Mouse (Mus musculus): ENCODE data around the gene Rnf4.

Rnf4 gene

DNA sequence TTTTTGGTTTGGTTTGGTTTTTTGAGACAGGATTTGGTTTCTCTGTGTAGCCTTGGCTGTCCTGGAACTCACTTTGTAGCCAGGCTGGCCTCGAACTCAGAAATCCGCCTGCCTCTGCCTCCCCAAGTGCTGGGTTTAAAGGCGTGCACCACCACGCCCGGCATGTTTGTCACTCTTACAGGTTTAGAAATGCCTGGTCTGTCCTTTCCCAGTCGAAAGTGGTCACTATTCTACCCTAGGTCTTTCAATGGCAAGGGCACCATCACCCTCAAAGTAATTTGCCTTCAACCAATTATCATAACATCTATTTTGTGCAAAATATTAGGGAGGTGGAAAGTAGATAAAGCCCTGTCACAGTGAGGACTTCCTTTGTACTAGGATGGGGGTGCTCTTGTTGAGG, 4.2 kb downstream of the Rnf4 start:
- no peak for DNase-seq

DNA sequence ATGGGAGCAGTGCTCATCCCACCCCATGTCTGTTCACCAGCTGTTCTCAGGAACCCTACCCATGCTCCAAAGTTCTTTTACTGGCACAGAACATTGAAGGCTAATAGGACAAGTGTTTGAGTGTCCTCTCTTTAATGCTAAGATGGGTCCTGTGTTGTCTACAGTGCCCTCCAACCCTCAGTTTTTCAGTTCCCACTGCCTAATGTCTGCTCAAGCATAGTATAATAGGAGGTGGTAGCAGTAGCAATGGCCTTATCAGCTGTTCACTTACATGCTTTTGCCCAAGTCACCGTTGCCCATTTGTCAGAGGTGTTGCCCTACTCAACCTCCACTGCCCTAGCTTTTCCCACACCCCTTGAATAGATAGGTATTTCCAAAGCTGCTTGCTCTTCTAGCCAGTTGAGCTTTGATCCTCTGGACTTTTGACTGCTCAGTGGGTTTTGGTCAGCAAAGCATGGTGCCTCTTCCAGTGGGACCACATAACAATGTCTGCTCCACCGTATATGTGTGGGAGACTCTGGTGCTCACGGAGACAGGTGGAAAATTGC, 16.1 kb downstream of the Rnf4 start:
- DNase-seq: no peak

DNA sequence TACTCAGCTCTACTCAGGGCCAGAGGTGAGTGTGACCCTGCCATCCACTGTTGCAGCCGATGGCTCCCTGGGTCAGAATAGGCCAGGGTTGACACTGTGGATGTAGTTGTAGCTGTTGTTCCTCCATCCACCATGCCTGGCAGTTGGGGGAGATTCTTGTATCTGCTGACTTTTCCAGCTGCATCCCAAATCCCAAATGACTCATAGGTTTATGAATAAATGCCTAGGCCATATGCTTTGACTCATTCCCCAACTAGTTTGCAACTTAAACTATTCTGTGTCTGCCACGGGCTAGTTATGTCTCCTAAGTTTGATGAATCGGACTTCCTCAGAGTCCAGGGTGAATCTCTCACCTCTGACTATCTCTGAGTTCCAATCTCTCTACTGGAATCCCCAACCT, 24.2 kb downstream of the Rnf4 start:
- no peak for DNase-seq

DNA sequence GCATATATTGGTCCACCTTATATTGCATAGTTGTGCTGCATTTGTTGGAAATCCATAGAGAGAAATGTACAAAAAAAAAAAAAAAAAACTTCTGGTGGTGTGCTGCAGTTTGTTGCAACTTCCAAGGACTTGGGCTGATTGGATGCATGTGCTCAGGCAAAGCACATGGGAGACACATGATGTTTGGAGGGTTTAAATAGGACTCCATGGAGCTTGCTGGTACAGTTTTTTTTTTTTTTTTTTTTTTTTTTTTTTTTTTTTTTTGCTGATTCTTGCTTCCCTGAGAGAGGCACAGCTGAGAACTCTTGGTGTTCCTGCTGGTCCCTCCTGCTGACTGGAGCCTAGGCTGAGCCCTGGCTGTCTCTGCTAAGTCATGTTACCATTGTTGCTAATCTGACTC, 27.0 kb downstream of the Rnf4 start:
- DNase-seq: no peak

DNA sequence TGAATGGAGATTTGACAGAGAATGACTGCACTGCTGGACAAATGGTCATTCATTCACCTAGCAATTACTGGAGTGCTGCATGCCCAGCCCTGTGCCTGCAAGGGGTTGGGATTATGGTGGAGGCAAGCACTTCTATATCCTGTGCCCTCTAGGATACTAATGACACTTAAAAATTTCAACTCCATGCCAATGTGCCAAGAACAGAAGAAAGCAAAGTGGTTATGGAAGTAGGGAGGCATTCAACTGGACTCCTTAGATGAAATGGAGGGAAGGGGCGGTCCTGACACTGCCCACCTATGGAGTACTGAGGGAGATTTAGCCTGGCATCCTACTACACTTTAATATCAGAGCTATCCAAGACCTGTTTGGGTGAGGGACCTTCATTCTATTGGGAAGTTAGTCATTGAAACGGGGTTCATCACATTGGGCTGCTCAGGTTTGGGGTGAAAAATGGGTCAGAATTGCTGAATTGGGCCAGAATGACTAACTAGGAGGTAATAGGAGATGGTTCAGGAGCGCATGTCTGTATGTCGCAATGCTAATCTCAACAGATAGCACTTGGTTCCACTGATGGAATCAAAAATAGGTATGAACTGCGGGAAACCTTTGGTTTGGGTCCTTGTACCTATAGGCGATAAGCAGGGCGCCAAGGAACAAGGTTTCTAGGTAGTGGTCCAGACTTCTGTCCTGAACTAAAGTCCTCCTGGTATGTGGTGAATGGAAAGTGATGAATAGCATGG, 32.6 kb downstream of the Rnf4 start:
- no peak for DNase-seq

DNA sequence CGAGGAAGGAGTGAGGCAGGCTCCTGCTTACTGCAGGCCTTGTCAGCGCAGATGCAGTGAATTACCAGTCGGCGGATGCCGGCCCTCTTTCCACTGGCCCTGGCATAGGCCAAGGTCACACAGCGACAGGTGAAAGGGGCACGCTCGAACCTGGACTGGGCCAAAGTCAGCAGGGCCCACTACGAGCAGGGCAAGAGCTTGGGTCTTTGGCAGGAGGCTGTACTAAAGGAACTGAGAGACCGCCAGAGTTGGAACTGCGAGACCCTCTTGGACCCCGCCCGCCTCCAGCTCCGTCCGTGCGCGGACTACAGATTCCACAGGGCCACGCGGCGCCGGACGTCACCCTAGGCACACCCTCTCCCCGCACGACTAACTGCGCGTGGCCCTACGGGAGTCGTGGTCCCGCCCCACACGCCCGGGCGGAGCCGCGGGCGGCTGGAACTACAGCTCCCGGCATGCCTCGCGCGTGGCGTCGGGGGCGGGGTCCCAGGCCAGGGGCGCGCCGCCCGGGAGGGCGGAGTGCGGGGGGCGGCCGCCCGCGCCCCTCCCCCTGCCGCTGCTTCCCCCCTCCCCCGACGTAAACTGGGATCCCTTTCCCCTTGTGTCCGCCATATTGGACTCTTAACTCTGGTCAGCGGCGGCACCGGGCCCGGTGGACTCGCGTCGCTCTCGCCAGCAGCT, 33.4 kb downstream of the Rnf4 start, which contains the start of gene Fam193a:
Gene Fam193a, plus strand, starts transcription at position 593 of the 681 bp plus-strand sequence.
- DNase-seq: peak; percentile 96

DNA sequence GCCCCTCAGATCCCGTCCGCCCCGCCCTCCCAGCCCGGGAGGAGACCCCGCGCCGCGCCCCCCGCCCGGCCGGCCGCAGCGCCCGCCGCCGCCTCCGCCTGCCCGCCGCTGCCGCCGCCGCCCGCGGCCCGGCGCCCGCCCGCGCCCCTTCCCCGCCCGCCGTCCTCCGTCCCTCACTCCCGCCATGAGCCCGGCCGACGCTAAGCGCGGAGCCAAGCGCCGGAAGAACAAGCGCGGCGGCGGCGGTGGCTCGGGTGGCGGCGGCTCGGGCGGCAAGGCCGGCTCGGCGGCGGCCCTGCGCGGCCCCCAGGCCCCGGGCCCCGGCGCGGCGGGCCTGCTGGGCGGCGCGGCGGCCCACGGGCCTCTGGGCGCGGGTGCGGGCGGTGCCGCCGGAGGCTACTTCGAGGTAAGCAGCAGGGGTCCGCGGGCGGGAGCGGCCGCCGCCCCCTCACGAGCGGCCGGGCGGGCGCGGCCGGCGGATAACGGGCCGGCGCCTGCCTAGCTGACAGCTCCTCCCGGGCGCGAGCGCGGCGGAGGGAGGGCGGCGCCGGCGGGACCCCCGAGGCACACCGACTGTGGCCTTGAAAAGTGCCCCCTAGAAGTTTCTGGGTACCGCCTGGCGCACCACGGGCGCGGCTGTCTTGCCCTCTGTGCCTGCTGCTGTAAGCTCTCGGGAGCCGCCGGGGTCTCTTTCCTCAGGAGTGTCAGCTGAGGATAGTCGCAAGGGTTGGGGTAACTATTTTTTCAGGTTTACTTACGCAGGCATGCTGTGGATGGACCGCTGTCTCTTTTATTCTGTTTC, 34.1 kb downstream of the Rnf4 start:
- DNase-seq: peak; percentile 42

DNA sequence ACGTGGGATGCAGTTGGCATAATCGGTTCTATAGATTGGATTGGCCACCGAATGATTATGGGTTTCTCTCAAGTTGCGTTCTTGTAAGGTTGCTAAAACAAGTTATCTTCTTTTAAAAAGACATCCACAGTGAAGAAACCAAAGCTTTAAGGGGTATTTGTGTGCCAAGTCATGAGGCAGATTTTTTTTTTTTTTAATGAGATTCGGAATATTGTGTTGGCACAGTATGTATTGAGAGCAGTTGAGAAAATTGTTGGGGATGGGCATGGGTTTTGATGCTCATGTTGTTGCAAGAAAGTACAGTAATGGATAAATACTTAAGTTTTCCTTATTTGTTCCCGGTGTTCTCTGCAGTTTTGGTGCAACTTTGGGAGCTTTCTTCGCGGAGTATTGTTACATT, 34.8 kb downstream of the Rnf4 start:
- DNase-seq: no peak

DNA sequence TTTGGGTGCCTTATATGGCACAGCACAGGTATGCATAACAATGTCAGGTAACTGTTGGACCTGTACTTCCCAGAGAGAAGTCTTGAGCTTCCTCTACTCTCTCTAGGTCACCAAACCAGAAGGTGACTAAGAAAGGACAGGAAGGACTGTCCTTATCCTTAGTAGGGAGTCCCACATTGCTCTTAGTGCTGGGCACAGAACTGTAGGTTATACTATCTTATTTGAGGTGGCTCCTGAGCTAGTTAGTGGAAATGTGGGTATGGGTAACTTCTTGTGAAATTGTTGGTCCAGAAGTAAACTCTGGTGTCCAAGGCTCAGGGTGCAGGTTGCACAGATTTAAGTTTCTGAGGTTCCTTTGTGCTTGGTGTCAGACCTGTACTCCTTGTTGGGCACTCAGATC, 36.1 kb downstream of the Rnf4 start:
- no peak for DNase-seq

DNA sequence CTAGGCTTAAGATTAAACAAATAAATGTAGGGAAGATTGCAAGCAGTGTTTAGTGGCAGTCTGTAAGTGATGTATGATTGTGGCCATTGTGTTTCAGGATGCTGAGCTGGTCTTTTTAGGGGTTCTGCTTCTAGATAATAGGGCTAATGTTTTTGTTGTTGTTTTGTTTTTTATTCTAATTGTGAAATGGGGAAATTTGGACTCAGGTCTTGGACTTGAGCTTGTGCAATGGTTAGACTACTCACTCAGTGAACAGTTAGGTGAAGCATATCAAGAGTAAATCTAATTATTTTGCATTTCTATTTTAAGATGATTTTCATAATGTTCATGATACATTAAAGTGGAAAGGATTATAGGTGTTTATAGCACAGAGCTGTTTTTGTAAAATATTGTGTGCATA, 36.5 kb downstream of the Rnf4 start:
- DNase-seq: no peak

DNA sequence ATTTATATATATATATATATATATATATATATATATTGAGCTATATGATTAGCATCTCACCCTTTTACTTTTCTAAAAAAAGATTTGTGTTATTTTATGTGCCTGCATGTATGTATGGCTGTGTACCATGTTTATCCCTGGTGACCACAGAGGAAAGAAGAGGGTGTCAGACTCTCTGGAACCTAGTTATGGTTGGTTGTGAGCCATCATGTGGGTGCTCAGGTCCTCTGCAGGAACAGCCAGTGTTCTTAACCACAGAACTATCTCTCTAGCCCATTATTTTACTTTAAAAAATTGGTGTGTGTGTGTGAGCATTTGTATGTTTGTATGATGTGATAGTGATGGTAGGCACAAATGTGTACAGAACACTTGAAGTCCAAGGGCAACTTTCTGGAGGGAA, 42.7 kb downstream of the Rnf4 start:
- no peak for DNase-seq

DNA sequence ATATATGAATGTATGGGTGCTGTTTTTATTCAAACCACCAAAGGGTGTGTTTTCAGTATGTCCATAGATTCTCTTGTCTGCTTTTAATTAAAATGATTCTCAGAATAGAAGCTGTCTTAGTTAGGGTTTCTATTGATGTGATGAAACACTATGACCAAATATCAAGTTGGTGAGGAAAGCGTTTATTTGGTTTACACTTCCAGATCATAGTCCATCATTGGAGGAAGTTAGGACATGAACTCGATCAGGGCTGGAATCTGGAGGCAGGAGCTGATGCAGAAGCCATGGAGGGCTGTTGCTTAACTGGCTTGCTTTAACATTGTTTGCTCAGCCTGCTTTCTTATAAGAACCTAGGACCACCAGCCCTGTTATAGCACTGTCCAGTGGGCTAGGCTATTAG, 45.6 kb downstream of the Rnf4 start:
- DNase-seq: no peak

DNA sequence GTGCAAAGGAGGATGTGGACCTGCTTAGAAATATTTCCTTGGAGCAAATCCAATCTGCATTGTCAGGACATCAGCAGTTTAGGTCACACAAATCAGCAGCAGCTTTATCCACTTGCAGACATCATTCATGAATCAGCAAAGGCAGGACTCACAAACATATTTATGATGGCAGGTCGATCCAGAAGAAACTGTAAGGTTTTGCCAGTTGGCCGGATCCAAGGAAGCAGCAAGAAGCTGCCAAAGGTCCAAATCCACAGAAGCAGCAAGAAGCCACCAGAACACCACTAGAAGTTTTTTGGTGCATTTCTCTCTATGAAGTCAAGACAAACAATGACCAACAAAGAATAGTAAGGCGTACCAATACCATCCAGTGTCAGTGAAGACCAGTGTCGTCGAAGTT, 49.5 kb downstream of the Rnf4 start:
- DNase-seq: no peak

DNA sequence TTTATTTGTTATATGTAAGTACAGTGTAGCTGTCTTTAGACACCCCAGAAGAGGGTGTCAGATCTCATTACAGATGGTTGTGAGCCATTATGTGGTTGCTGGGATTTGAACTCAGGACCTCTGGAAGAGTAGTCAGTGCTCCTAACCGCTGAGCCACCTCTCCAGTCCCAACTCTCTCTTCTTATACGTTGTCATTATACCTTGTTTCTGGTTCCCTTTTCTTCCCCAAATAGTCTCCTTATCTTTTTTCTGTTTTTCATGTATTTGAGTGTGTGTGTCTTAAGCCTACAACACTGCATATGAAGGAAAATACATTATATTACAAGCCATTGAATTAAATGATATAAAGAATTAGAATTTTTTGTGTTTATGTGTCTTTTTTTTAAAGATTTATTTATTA, 50.7 kb downstream of the Rnf4 start:
- no peak for DNase-seq

DNA sequence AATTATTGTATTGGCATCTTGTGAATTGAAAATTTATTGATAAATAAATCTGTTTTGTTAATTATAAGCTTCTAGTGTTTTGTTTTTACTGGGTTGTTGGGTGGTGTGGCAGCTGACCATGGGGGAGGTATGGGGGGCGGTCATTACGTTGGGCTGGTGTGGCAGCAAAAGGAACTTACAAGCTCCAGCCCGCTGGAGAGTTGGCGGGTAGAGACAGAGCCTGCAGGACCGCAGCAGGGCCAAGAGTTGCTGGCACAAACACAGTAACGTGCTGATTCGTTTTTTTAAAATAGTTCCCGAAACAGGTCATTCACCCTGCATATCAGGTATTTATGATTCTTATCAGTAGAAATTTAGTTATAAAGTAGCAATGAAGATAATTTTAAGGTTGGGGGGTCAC, 57.2 kb downstream of the Rnf4 start:
- no peak for DNase-seq

DNA sequence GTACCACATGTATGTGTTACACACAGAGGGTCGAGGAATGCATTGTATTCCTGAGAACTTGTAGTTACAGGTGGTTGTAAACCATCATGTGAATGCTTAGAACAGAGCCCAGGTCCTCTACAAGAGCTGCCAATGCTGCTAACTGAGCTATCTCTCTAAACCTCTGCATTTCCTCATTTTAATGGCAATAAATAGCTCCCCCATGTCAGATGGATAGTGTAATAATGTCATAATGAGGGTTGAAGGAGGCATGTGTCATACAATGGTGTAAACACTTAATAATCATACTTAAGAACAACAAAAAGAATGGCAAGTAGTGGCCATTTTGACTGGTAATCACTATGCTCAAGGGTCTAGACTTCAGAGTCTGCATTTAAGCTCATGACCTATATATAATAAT, 59.3 kb downstream of the Rnf4 start:
- DNase-seq: no peak

DNA sequence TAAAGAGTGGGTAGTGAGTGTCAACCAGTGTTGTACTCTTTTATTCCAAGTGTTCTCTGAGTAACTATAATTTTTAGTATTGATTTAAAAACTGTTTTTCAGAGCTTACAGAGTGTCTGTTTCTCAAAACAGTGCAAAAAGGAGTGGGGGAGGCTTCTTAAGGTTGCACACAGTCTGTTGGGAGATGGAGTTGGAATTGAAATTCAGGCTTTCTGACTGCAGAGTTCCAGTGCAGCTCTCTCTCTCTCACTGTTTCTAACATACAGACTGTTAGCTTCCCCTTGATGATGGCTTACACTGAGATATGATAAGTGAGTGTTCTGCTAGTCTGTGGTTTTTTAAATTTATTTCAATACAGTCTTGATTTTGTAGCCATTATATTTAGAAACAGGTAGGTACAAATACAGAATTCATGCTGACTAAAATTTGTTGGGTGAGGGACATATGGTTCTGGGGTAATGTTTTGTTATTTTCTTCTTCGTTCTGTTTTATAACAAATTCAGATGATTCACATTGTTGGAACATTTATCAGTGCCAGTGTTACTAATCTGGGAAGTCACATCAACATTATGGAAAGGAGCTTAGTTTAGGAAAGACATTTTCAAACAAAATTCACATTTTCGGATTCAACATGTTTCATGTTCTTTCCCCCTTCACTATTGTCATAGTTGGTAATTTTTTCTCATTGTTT, 59.9 kb downstream of the Rnf4 start:
- DNase-seq: no peak

DNA sequence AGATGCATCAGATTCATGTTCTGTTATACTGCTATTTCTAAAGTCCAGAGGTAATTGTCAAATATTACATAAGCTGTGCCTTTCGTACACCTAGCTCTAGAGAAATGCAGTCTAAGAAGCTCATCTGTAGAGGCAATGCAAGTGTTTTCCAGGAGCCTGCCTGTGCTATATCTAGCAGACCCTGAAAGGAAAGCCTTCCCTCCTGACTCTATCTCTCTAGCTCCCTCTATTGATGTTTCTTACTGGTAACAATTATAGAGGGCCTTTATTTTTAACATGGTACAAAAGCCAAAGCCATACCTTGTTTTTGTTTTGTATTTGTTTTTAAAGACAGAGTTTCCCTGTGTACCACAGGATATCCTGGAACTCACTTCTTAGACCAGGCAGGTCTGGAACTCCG, 61.8 kb downstream of the Rnf4 start:
- DNase-seq: no peak

DNA sequence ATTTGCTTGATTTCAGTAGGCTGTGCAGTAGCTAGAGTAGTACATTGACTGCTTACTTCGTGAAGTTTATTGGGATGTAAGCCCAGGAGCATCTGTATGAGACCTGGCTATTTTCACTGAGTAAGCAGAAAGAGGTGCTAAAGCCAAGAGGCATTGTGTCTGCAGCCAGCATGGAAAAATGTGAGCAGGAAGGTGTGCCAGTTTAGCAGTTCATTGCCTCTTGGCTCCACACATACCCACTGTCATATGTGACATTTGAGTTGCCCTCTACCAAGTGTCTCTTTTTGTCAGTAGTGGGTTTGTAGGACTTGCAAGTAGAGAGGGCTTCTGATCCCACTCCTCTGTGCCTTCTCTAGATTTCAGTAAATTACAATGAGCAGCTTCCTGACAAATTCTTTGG, 62.2 kb downstream of the Rnf4 start:
- DNase-seq: no peak
